Mouse (Mus musculus) forelimb bud, embryonic 11.5 days (tissue): ENCODE data around the gene Tnfsf18.
A peak's percentile ranks its signal among the peaks of the same experiment; 100 is the strongest.

Experiments
- DNase-seq: peaks from one replicate; pipeline ENCODE4 v3.0.0-alpha.2; 2012; ENCODE audit warnings: low read depth, low spot score

Tnfsf18 gene

GRCm38 (mm10) chr1:161494343-161494742 lies at the start of gene Tnfsf18:
Tnfsf18 (plus strand) TSS chr1:161494655.
- DNase-seq: no peak

DNA sequence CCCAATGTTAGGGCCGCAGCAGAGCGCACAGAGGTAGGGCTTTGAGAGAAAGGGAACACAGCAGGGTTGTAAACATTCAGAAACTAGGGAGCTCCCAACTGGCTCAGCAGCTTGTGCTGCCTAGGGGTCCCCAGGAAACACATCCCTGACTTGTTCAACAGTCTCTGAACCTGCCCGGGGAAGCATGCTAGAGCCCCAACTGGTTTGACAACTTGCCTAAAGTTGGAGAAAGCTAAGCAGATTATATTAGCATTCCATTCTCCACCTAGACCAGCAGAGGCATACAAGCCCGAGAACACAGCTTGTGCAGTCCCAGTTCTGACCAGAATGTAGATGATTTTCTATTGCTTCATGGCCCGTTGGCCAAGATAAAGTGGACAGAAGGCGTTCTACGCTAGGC lies 49.6 kb upstream of the Tnfsf18 start:
- peak; percentile 50 for DNase-seq

GRCm38 (mm10) chr1:161451683-161452245 lies 42.7 kb upstream of the Tnfsf18 start:
- DNase-seq: no peak

GRCm38 (mm10) chr1:161452250-161452649 lies 42.2 kb upstream of the Tnfsf18 start:
- DNase-seq: no peak

GRCm38 (mm10) chr1:161463388-161464085 lies 30.9 kb upstream of the Tnfsf18 start:
- DNase-seq: peak; percentile 35

GRCm38 (mm10) chr1:161477221-161477620 lies 17.2 kb upstream of the Tnfsf18 start:
- no peak for DNase-seq

GRCm38 (mm10) chr1:161479854-161480253 lies 14.6 kb upstream of the Tnfsf18 start:
- no peak for DNase-seq

- DNase-seq: no peak
Observed at GRCm38 (mm10) chr1:161482211-161482610, 12.2 kb upstream of the Tnfsf18 start.

- no peak for DNase-seq
Observed at GRCm38 (mm10) chr1:161487069-161487468, 7.4 kb upstream of the Tnfsf18 start.

DNA sequence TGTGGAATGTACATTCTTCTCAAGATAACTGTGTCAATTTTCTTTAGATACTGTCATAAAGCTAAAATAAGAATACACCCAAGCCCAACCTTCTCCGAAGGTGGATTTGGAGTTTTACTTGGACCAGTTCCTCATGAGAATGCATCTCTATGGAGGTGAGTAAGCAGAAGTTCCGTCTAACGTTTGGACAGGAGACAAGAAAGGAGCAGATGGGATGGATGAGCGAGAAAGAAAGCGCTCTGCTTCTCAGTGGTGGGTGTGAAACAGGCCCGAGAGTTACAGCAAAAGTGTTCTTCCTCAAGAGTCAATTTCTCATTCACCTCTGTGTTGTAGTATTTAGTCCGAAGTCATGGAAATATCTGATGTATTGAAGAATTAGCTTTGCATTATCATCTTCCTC lies 2.7 kb upstream of the Tnfsf18 start:
- no peak for DNase-seq

DNA sequence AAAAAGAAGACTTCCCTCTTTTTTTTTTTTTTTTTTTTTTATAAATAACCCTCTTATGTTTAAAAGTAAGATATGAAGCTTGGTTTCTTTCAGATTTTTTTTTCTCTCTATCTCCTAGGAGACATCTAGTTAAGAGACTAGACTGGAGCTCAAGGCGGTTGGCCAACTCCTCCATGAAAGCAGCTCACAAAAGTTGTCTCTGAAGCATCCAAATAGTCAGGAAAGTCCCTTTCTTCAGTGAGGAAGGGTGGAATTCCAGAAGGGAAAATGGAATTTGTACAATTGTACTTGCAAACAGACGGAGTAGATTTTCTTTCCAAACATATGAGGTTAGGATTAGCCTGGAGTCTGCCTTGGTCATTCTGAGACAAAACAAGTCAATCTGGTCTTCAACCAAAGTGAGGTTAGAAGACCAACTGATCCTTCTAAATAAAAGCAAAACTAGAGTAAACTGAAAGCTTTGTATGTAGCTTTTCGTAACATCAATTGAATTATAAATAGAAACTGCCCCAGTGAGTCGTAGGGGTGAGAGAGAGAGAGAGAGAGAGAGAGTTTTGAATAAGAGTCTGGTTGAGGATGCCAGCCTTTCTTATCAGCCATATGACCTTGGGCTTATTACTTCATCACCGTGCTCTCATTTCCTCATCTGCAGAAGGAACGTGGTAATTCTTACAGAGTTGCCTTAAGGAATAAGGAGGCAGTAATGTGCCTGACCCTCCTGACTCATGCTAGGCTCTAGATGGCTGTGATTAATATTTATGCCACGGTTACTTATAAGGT lies 2.6 kb downstream of the Tnfsf18 start:
- DNase-seq: no peak

DNA sequence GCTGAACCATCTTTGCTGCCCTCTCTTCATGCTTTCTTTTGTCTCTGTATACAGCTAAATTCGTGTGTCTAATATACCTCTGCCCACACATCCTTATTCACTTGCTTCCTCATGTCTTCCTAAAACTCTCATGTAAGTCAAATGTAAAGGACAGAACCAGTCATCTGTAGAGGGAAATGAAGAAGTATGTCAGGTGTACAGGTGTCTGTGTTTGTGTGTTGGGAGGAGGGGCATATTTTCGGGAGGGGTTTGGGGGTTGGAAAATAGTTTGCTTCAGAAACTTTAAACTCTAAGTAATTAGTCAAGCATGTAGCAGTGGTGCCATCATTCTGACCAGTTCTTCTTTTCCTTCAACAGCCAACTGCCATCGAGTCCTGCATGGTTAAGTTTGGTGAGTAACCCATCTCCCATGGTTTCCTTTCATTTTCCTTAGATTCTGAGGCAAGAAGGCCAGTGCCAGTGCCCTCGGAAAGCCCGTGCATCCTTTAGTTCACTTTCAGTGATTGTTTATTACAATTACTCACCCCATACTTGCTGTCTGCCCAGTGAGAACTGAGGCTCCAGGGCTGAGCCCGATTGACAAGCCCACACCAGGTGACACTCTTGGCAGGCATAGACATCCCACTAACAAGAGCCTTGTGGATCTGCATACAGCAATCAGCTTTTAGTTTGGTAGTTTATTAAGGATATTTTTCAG lies 5.8 kb downstream of the Tnfsf18 start:
- no peak for DNase-seq

DNA sequence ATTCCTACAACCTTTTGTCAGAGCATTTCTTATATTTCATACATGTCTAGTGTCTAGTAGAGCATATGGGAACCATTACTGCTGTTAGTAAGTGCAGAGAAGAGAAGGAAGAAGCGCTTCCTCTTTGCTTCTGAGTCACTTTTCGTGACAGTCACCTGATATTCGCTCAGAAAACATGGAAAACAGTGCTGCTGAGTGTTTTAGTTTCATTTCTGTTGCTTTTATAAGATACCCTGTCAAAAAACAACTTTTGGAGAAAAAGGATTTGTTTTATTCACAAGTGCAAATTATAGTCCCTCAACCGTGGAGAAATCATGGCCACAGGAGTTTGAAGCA lies 6.3 kb downstream of the Tnfsf18 start:
- DNase-seq: no peak

DNA sequence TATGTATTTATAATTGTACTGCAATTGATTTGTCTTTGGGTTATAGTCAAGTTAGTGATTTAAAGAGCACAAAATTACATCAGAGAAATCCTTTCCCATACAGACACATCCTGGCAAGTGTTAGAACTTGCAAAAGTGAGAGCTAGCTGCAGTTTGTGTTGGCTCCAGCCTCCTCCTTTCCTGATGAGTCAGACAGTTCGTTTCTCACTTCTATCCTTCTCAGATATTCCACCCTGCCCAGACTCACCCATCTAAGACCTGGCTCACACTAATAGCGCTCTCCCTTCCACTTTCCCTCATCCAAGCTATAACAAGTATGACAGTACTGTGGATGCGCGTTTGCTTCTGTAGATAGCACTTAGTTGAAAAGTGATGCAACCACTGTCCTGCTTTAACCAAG lies 11.9 kb downstream of the Tnfsf18 start:
- DNase-seq: no peak

DNA sequence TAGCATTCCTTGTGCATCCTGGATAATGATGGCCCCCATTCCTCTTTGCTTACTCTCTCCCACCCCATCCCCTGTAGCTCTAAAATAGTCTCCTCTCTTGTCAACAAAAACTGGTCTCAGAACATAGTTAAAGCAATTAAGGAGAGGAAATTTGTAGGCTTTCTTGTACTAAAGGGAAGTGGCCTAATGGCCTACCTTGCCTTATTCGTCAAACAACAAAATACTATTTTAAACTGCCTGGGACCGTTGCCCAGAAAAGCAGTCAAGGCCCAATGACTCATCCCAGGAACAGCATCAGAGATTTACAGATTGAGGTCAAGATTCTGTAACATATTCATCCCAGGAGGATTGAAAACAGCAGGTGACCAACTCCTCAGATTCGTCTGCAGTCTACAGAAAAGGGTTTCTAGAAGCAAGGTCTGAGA lies 13.2 kb downstream of the Tnfsf18 start:
- no peak for DNase-seq

DNA sequence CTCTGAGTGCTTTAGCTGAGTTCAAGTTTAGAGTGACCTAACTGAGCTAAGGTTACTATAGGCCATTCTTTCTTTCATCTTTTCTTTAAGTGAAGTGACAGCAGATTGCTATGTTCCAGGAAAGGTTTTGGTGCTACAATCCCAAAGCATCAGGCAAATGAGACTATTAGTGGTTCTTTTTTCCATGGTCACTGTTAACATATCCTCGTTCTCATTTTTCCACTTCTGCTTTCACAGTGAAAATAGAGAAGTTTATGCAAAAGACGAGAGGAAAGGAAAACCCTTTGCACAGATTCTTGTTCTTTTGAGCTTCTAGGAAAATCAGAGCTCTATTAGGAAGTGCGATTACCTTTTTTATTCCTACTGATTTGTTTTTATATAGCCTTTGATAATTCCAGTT lies 22.9 kb downstream of the Tnfsf18 start:
- DNase-seq: no peak

- no peak for DNase-seq
Observed at GRCm38 (mm10) chr1:161520223-161520622, 25.8 kb downstream of the Tnfsf18 start.

DNA sequence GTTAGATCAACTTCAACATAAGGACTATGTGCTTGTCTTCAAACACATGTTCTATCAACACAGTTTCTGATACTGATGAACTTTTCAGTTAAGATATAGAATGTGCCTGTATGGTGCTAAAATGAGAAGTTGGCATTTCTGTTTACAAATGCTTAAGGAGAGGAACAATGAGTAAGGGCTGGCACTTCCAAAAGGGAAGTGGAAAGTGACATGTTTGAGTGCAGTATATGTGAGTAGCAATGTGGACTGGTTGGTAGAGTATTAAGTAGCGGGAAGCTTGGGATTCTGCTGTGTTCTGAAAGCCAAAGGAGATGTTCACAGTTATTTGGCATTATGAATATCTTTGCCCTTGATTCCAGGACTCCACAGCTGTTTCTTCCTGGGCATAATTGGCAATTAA lies 33.7 kb downstream of the Tnfsf18 start:
- DNase-seq: no peak

DNA sequence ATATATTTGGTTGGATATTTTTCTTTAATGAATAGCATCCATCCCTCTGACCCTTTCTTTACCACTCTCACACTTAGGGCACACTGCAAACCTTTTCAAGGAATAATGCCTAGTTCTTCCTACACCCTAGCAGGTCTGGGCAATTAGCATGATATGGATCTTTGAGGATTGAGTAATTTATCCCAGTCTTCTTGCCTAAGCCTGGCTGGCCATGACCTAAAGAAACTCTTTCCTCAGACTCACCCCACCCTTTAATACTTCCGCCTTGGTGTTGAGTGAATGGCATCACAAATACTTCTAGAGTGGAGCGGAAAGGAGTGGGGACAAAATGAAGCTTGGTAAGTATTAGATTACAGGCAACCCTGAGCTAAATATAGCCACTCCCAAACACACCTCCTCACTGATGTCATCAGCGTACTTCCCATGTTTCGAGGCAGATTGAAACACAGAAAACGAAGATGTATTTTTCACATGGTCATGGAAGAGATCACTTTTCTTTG lies 56.2 kb downstream of the Tnfsf18 start:
- no peak for DNase-seq

DNA sequence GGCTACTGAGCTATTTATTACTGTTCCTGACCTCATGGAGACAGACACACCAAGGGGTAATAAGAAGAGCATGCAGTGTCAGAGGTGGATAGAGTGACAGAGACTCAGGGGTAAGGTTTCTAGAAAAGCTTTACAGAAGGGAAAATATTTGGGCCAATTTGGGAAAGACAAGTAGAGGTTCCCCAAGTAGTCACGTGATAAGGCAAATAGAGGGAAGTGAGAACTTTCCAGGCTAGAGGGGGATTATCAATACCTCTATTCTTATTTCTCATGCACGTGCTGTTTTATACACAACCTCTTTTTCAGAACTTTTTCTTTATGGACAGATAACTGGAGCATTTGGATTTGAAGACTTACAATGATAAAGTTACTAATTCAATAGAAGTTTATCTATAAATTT lies 57.6 kb downstream of the Tnfsf18 start:
- no peak for DNase-seq
